Mouse (Mus musculus) adrenal gland (tissue): Measurements from ENCODE around the gene Pram1.

Source experiments
- intact Hi-C: fragments of 180-260 bp; cut with DNase I; formaldehyde crosslinking; loops from one replicate; pipeline ENCODE4 v1.15.1; 2025

Pram1 gene

DNA sequence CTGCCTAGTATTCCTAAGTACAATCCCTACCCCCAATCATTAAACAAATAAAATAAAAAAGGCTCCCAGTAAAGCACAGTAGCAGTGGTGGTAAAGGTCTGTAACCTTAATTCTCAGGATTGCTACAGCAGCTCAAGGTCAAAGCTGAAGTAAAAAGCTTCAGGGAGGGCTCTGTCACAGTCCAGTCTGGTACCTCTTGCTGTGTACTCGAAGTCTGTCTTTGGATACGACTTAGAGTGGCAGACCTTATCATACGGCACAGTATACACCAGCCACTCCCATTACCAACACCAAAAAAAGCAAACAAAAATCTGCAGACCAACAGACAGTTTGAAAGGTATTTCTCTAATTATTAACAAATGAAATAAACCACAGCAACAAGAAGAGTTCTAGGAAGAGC, 29.0 kb downstream of the Pram1 start:
- intact Hi-C loops, result no loop called here

DNA sequence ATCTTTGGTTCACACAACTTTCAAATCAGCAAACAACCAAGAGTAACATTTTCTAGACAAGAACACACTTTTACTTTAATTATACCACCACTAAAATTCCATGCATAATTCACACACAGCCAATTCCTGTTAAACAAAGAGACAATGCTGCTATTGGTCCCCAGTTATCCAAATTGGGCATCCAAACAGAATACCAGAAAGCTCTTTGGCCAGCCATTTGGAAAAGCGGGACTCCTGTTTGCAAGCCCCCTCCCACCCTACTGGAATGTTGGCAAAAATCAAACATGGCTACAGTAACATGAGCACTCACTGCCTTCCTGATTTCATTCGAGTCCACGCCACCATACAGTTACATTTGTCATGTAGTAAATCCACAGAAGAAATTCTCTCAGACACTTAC, 31.8 kb downstream of the Pram1 start:
- intact Hi-C loops, result no loop called here

DNA sequence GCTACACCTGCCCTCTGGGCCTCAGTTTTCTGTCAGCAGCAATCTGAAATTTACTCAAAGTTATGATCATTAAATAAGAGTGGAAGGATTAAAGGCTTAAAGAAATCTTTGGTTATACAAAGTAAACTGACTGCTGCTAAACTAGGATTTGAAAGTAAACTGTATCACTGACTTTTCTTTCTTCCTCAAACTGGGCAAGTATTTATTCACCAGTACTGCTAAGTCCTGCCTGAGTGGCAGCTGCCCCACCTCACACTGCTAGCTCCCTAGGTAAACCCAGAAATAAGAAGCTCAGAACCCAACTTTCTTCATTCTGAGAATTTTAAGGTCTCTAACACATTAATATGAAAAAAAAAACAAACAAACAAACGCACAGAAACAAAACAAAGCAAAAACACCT, 36.0 kb downstream of the Pram1 start:
- intact Hi-C loops, result no loop called here

DNA sequence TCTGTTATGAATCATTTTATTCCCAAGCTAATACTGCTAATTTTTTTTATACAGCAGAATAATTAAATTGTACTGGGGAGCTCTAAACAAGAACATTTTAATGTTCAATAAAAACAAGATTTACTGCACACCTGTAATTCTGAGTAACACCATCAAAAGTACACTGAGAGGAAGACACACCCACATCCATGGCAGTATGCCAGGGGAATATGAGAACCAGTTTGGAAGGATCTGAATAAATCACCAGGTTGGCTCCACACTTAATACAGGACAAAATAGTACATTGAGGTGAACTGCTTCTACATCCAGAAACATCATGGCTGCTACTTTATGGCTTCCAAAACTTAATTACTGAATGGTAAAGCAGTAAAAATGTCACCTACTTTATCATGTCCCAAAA, 37.6 kb downstream of the Pram1 start:
- intact Hi-C loops, result no loop called here

DNA sequence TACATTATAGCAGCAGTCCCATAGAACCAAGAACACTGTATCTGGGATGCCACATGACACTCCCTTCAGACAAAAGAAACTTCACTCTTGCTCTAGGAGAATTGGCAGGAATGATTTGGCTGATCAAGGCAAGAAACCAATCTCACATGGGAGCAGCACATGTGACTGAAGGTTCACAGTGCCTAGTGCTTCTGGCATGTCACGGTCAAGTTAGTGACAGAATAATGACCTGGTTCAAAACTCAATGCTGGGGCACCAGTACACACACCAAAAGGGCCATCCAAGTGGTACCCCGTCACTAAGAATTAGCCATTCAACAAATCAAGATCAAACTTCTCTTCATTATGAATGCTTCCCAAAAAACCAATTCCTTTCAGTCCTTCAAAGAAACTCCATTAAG, 38.2 kb downstream of the Pram1 start:
- intact Hi-C loops, result no loop called here

DNA sequence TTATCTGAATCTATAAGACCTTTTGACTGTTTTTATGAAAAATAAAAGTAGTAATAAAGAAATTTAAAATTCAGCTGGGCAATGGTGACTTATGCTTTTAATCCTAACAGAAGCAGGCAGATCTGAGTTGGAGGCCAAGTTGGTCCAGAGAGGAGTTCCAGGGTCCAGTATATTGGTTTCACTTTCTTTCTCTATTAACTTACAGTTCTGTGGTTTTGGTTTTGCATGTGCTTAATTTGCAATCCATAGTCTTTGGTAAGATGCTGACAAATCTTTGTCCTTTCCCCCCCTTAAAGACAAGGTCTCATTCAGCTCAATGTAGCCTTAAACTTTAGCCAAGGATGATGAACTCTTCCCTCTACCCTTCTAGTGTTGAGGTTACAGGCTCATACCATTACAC, 40.9 kb downstream of the Pram1 start:
- intact Hi-C loops, result no loop called here

DNA sequence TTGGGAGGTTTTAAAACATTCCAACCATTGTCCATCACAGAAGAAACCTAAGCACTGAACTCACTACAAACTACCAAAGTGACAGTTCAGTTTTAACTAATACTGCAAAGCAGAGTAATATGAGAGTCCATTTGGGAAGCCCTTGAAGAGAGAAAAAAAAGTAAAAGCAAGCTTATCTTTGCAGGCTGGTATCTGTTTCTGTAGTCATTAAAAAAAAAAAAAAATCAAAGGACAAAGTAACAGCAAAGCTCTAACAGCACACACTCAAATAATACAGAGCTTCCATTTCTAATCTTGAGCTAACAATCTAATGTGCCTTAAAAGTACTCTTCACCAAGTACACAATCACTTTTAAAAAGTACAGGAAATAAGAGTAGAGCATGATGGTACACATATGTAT, 43.9 kb downstream of the Pram1 start:
- intact Hi-C loops, result no loop called here

DNA sequence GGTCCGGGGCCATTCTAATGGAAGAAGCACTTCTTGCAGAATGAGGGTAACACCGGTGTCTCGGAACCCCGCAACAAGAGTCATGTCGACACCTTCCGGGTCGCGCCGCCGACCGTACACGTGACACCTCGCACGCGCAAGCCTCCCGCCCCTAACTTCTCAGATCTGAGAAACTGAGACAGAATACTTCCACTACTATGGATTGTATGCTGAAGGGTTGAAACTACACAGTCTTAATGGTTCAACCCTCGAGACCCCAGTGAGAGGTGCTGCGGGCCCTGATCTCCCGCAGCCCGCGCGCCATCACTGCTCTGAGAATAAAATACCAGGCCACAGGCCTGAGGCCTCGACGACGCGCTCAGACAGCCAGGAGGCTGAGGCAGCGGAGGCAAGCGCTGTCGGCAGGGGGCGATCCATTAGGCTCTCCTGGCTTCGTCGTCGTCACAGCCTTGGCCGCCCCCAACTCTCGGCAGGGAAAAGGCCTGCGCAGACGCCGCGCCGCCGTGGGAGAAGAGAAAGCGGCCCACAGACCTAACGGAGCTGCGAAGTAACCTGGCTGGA, 46.9 kb downstream of the Pram1 start:
- intact Hi-C loops, result no loop called here

DNA sequence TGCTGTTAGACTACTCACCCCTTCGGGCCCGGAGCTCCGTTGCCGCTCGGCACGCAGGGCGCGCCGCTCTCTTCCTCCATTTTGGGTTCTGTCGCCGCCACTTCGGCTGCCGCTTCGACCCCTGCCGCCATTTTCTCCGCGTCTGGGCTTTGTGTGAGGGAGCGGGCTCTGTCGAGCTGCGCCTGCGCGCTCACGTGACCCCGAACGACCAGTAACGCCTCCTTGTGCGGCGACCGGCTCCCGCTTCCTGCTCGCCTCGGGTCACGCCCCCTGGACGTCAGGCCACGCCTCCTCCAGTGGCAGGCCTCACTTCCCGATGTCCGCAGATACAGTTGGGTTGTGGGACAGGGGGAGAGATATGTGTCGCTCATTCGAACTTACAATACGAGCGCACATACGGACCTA, 47.4 kb downstream of the Pram1 start:
- intact Hi-C loops, result no loop called here

DNA sequence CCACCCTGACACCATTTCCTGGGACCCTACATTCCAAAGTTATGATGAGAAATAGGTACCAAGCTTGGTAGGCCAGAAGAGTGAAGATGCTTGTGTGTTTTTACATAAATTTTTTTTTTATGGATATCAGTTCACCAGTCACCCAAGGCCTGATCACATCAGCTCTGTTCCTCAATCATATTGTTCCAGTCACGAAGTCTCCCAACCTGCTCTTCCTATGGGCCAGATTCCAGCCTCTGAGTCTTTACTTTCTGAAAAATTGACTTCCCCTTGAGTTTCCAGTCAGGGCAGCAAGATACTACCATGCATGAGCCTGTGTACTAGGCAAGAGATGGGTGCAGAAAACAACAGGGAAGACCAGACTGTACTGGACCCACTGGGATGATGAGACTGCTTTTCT, 48.9 kb downstream of the Pram1 start, which contains the start of gene Hnrnpm:
Hnrnpm (minus strand) TSS at position 101 of the 400 bp plus-strand sequence.
- intact Hi-C loops, result no loop called here
